Mouse (Mus musculus) kidney, adult 11 months (tissue): ENCODE data around the gene Pnlip.

Source experiments
- DNase-seq: peaks from one replicate; pipeline ENCODE4 v3.0.0; 2022

Pnlip gene

DNA sequence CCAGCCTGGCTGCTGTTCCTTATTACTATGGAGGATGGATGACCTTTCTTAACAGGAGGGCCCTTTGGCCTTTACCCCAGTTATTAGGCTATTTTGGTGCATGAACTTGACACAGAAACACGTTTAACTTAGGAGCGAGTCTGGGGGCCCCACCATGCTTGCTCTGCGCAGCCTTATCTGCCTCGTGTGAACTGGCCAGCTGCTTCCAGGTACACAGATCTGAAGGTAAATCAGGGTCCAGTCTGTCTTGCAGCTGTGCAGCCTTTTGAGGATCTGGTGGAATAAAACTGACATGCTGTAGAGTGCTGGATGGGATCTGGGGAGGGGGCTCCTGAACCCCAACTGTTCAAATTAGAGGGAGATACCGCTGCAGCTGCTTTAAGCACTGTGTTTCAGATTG, 75.5 kb downstream of the Pnlip start:
- DNase-seq = no peak

DNA sequence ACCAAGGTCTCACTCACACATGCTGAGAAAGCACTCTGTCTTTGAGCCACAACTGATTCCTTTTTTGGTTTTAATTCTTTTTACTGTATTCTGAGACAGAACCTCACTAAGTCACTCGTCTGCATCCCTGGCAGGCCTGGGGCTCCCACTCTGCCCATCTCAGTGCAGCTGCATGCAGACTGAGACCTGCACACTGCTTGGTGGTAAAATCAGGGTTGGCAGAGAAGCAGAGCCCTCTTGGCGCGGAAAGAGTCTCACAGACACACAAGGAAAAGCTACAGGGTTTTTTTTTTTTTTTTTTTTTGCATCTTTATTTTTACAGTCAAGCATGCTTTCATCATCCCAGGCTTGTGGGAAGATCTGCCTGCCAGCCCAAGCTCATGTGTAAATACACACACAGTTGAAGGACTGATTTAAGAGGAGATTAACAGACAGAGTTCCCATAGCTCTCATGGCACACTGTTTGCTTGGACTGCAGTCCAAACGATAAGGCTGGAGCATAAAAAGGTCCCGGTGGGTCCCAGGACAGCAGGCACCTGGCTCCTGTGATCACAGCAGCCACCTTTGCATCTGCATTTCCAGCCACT, 76.2 kb downstream of the Pnlip start, which contains the start of gene Pnliprp1:
Pnliprp1 (plus strand) TSS at position 443 of the 587 bp plus-strand sequence.
- no peak for DNase-seq
